Comparison of ENCODE assay signal across 8 mouse cellular contexts in the genomic region with DNA sequence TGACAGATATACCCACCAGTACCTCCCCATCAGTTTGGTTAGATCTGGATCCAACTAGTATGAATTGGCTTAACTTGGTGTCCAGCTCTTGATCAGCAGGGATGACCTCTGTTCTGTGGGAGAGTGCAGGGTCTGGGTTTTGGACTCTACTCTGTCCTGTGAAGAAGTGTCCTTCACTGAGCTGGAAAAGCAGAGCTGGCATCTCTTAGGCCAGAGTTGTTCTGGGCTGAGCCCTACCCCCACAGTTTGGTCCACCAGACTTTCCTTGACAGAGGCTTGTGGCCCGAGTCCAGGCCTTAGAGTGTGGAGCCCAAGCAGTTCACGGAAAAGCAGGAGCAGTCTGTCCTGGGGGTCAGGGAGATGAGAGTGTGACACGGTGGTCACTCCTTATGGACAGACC. TPM values are rescaled to one million over a fixed set of nuclear protein-coding genes. Genes with fewer than 3 reads are reported as not detected.
A peak's percentile ranks its signal among the peaks of the same experiment; 100 is the strongest.
DNase-seq lines count a peak whose midpoint lies in the region; ATAC-seq and TF ChIP-seq lines count a peak whose summit lies in the region.

No protein-coding gene starts in this region.

- no peak for TF ChIP-seq CTCF in cortical plate, adult 2 months (IDR thresholded peaks at IDR 0.05; ENCODE audit: extremely low read depth, insufficient read depth, low read length)
- TF ChIP-seq CTCF in intestine, postnatal 0 days (IDR thresholded peaks at IDR 0.05; ENCODE audit: low read depth), result no peak
- no peak for TF ChIP-seq CTCF in liver, postnatal 0 days (IDR thresholded peaks at IDR 0.05; ENCODE audit: low read depth)

- TF ChIP-seq EP300 in liver, postnatal 0 days (IDR thresholded peaks at IDR 0.05; ENCODE audit: low read depth), result no peak

- H3K27me3 ChIP-seq in heart, embryonic 10.5 days (ENCODE audit: insufficient read depth, poor library complexity, severe bottlenecking), result no peaks in the 10 kb centered on the region
- H3K27me3 ChIP-seq in intestine, postnatal 0 days (replicated peaks; ENCODE audit: control insufficient read depth, insufficient read depth, low read length), result no peaks in the 10 kb centered on the region
- H3K27me3 ChIP-seq in liver, postnatal 0 days (ENCODE audit: insufficient read depth, low read length), result peaks cover 8% of the 10 kb centered on the region; the same call in 1 of the 2 replicates

- no peak for TF ChIP-seq POLR2A in cortical plate, adult 2 months (IDR thresholded peaks at IDR 0.05; ENCODE audit: extremely low read depth, insufficient read depth, low read length)

- 64% methylated on average over 3 of the region's 3 CpGs for WGBS in heart, embryonic 10.5 days
- 25% methylated on average over 3 of the region's 3 CpGs for WGBS in intestine, postnatal 0 days
- WGBS in liver, postnatal 0 days (ENCODE audit: insufficient replicate concordance), result 76% methylated on average over 3 of the region's 3 CpGs

- no peaks in the 10 kb centered on the region for H3K9me3 ChIP-seq in heart, embryonic 10.5 days
- H3K9me3 ChIP-seq in intestine, postnatal 0 days (ENCODE audit: control insufficient read depth), result no peaks in the 10 kb centered on the region
- no peaks in the 10 kb centered on the region for H3K9me3 ChIP-seq in liver, postnatal 0 days (ENCODE audit: low read length)

- no peak for ATAC-seq in intestine, postnatal 0 days
- no peak for ATAC-seq in liver, postnatal 0 days

- 0 out of 2 replicates have a peak overlapping the region, but pooled peaks have one; percentile 11 for H3K27ac ChIP-seq in heart, embryonic 10.5 days
- H3K27ac ChIP-seq in cortical plate, adult 2 months (ENCODE audit: insufficient read depth, low read length), result no peak overlapping the region
- peak overlapping the region; percentile 82 for H3K27ac ChIP-seq in intestine, postnatal 0 days (ENCODE audit: low read depth, low read length)
- H3K27ac ChIP-seq in liver, postnatal 0 days (ENCODE audit: low read depth), result no peak overlapping the region

- no peak for DNase-seq in heart, embryonic 10.5 days (ENCODE audit: low spot score)
- DNase-seq in heart, adult 9 months (ENCODE audit: low spot score in 2 of 2), result no peak
- no peak for DNase-seq in liver, postnatal 0 days
- DNase-seq in left cerebral cortex, adult 8-10 months (ENCODE audit: low spot score in 2 of 2), result no peak
- no peak for DNase-seq in frontal cortex, adult 2 months (ENCODE audit: extremely low spot score in 1 of 2, low spot score in 1 of 2)
- no peak for DNase-seq in adrenal gland, postnatal 36 days

- peaks cover 46% of the 10 kb centered on the region for H3K4me1 ChIP-seq in heart, embryonic 10.5 days
- peaks cover 4% of the 10 kb centered on the region; the same call in 1 of the 2 replicates for H3K4me1 ChIP-seq in cortical plate, adult 2 months (ENCODE audit: control insufficient read depth, insufficient read depth, low read length)
- H3K4me1 ChIP-seq in intestine, postnatal 0 days (replicated peaks; ENCODE audit: control insufficient read depth, insufficient read depth, low read length), result peaks cover 29% of the 10 kb centered on the region
- H3K4me1 ChIP-seq in liver, postnatal 0 days (ENCODE audit: insufficient read depth), result peaks cover 57% of the 10 kb centered on the region

- H3K4me2 ChIP-seq in intestine, postnatal 0 days (replicated peaks; ENCODE audit: low read depth), result peak overlapping the region; percentile 88
- H3K4me2 ChIP-seq in liver, postnatal 0 days (ENCODE audit: low read depth, low read length), result peak overlapping the region; percentile 19

- no peak overlapping the region for H3K4me3 ChIP-seq in heart, embryonic 10.5 days
- H3K4me3 ChIP-seq in cortical plate, adult 2 months (ENCODE audit: insufficient read depth, low read length), result peak overlapping the region; percentile 10; the same call in 1 of the 2 replicates
- peak overlapping the region; percentile 72 for H3K4me3 ChIP-seq in intestine, postnatal 0 days (ENCODE audit: low read depth, low read length)
- no peak overlapping the region for H3K4me3 ChIP-seq in liver, postnatal 0 days (ENCODE audit: low read depth, low read length)

- H3K36me3 ChIP-seq in heart, embryonic 10.5 days, result no peaks in the 10 kb centered on the region
- no peaks in the 10 kb centered on the region; the same call in 1 of the 2 replicates for H3K36me3 ChIP-seq in intestine, postnatal 0 days (ENCODE audit: control insufficient read depth, insufficient read depth)
- H3K36me3 ChIP-seq in liver, postnatal 0 days (replicated peaks; ENCODE audit: insufficient read depth, low read length), result no peaks in the 10 kb centered on the region

- peak overlapping the region; percentile 50 for H3K9ac ChIP-seq in intestine, postnatal 0 days (ENCODE audit: low read depth, low read length)
- 0 out of 2 replicates have a peak overlapping the region, but pooled peaks have one; percentile 7 for H3K9ac ChIP-seq in liver, postnatal 0 days (replicated peaks)

RNA-seq across cellular contexts. Expression of a gene that starts 3.2 kb away (rescaled TPM):
- polyA plus RNA-seq in heart, embryonic 10.5 days (2016; fragmentation: Nextera tagmentation; extraction: Ambion mirVana), result 7.1 and 8.6 TPM in 2 replicates
- polyA plus RNA-seq in cortical plate, adult 2 months (2012; rRNA removed), result 6.5 and 7.0 TPM in 2 replicates
- polyA plus RNA-seq in intestine, postnatal 0 days (2015; fragmentation: Nextera tagmentation; extraction: Ambion mirVana), result 17.4 and 18.4 TPM in 2 replicates
- 2.1 and 2.2 TPM in 2 replicates for polyA plus RNA-seq in liver, postnatal 0 days (2015; fragmentation: Nextera tagmentation; extraction: Ambion mirVana)
- total RNA-seq in left cerebral cortex, adult 8-10 months (2022), result 10 to 100 TPM; 11.7 to 13.7 (median 12.2) TPM
- polyA plus RNA-seq in frontal cortex, adult 2 months (2012; rRNA removed), result 7.9 and 8.6 TPM in 2 replicates
- total RNA-seq in adrenal gland, postnatal 36 days (2021), result 1 to 10 TPM; 3.9 to 4.9 TPM

RNA-seq across cellular contexts. Expression of a gene that starts 29.6 kb away (rescaled TPM):
- 53.7 and 57.8 TPM in 2 replicates for polyA plus RNA-seq in heart, embryonic 10.5 days (2016; fragmentation: Nextera tagmentation; extraction: Ambion mirVana)
- 33.0 and 33.3 TPM in 2 replicates for polyA plus RNA-seq in cortical plate, adult 2 months (2012; rRNA removed)
- 10.5 and 11.2 TPM in 2 replicates for polyA plus RNA-seq in intestine, postnatal 0 days (2015; fragmentation: Nextera tagmentation; extraction: Ambion mirVana)
- polyA plus RNA-seq in liver, postnatal 0 days (2015; fragmentation: Nextera tagmentation; extraction: Ambion mirVana), result 9.0 and 9.9 TPM in 2 replicates
- total RNA-seq in left cerebral cortex, adult 8-10 months (2022), result 10 to 100 TPM; 36.4 to 46.7 (median 39.1) TPM
- polyA plus RNA-seq in frontal cortex, adult 2 months (2012; rRNA removed), result 39.1 and 39.6 TPM in 2 replicates
- total RNA-seq in adrenal gland, postnatal 36 days (2021), result 10 to 100 TPM; 36.4 to 52.2 TPM

RNA-seq across cellular contexts. Expression of a gene that starts 37.0 kb away (rescaled TPM):
- polyA plus RNA-seq in heart, embryonic 10.5 days (2016; fragmentation: Nextera tagmentation; extraction: Ambion mirVana), result 1.5 and 2.5 TPM in 2 replicates
- 26.0 and 26.6 TPM in 2 replicates for polyA plus RNA-seq in cortical plate, adult 2 months (2012; rRNA removed)
- 2.5 and 2.6 TPM in 2 replicates for polyA plus RNA-seq in intestine, postnatal 0 days (2015; fragmentation: Nextera tagmentation; extraction: Ambion mirVana)
- 0.92 and 1.1 TPM in 2 replicates for polyA plus RNA-seq in liver, postnatal 0 days (2015; fragmentation: Nextera tagmentation; extraction: Ambion mirVana)
- total RNA-seq in left cerebral cortex, adult 8-10 months (2022), result 10 to 100 TPM; 31.8 to 38.3 (median 33.4) TPM
- polyA plus RNA-seq in frontal cortex, adult 2 months (2012; rRNA removed), result 26.6 and 27.1 TPM in 2 replicates
- total RNA-seq in adrenal gland, postnatal 36 days (2021), result 10 to 100 TPM; 21.5 to 34.2 TPM

Comparison
In these comparisons a context has a peak if more than half of its experiments do, and no peak if none do; other contexts are left out.
1. H3K27ac ChIP-seq: peak in heart, embryonic 10.5 days (single experiment) and intestine, postnatal 0 days (single experiment); none in cortical plate, adult 2 months (single experiment) and liver, postnatal 0 days (single experiment).
2. H3K4me3 ChIP-seq: peak in cortical plate, adult 2 months (single experiment) and intestine, postnatal 0 days (single experiment); none in heart, embryonic 10.5 days (single experiment) and liver, postnatal 0 days (single experiment).